Mouse (Mus musculus): ENCODE data around the gene Ubqln1. TPM values are rescaled to one million over a fixed set of nuclear protein-coding genes. Genes with fewer than 3 reads are reported as not detected.
A peak's percentile ranks its signal among the peaks of the same experiment; 100 is the strongest.
"Not testable (repeated sequence)": the region's sequence is repeated elsewhere in the genome, so short reads cannot be mapped to it uniquely, and the experiment has no call there.

The Ubqln1 gene
- polyA plus RNA-seq, 1 experiment: 75.4 TPM

- DNase-seq (ENCODE audit: low read depth in 1 of 2, low spot score in 2 of 2): no peak
- Histone ChIP-seq H3K36me3 (ENCODE audit: control insufficient read depth, insufficient read depth, low read length) (no peaks in the 10 kb centered on the region), H3K4me3 (ENCODE audit: extremely low read depth, insufficient read depth, insufficient read length) (no peak overlapping the region), H3K27ac (ENCODE audit: insufficient read depth, low read length) (no peak overlapping the region), H3K4me1 (ENCODE audit: control insufficient read depth, insufficient read depth, insufficient read length) (no peaks in the 10 kb centered on the region), H3K27me3 (ENCODE audit: control insufficient read depth, insufficient read depth, low read length) (no peaks in the 10 kb centered on the region)
- 52% methylated on average over 5 of the region's 5 CpGs for WGBS
- TF ChIP-seq POLR2A (IDR thresholded peaks at IDR 0.05; ENCODE audit: low read depth, low read length) (no peak), CTCF (IDR thresholded peaks at IDR 0.05; ENCODE audit: extremely low read depth, insufficient read depth, insufficient read length, insufficient replicate concordance) (0 out of 2 replicates have a peak, but pooled peaks have one; percentile 9)
These were observed 66.4 kb downstream of the Ubqln1 start for GRCm38 (mm10) chr13:58149033-58149558.

GRCm38 (mm10) chr13:58148256-58148831, 67.1 kb downstream of the Ubqln1 start:
- TF ChIP-seq POLR2A (IDR thresholded peaks at IDR 0.05; ENCODE audit: low read depth, low read length) (no peak), CTCF (IDR thresholded peaks at IDR 0.05; ENCODE audit: extremely low read depth, insufficient read depth, insufficient read length, insufficient replicate concordance) (no peak)
- no peak for DNase-seq (ENCODE audit: low read depth in 1 of 2, low spot score in 2 of 2)
- Histone ChIP-seq H3K27ac (ENCODE audit: insufficient read depth, low read length) (no peak overlapping the region), H3K4me1 (ENCODE audit: control insufficient read depth, insufficient read depth, insufficient read length) (no peaks in the 10 kb centered on the region), H3K27me3 (ENCODE audit: control insufficient read depth, insufficient read depth, low read length) (no peaks in the 10 kb centered on the region), H3K4me3 (ENCODE audit: extremely low read depth, insufficient read depth, insufficient read length) (peak overlapping the region; percentile 16; the same call in 1 of the 2 replicates), H3K36me3 (ENCODE audit: control insufficient read depth, insufficient read depth, low read length) (no peaks in the 10 kb centered on the region)
- WGBS: 6% methylated on average over 17 of the region's 17 CpGs

GRCm38 (mm10) chr13:58147760-58148159, 67.7 kb downstream of the Ubqln1 start:
- no peak overlapping the region for H3K4me3 ChIP-seq (ENCODE audit: extremely low read depth, insufficient read depth, insufficient read length)
- no peaks in the 10 kb centered on the region for H3K4me1 ChIP-seq (ENCODE audit: control insufficient read depth, insufficient read depth, insufficient read length)
- WGBS: 83% methylated on average over 1 of the region's 1 CpGs
- no peak overlapping the region for H3K27ac ChIP-seq (ENCODE audit: insufficient read depth, low read length)
- DNase-seq (ENCODE audit: low read depth in 1 of 2, low spot score in 2 of 2): no peak
- H3K36me3 ChIP-seq (ENCODE audit: control insufficient read depth, insufficient read depth, low read length): no peaks in the 10 kb centered on the region
- TF ChIP-seq POLR2A (IDR thresholded peaks at IDR 0.05; ENCODE audit: low read depth, low read length): no peak
- no peak for TF ChIP-seq CTCF (IDR thresholded peaks at IDR 0.05; ENCODE audit: extremely low read depth, insufficient read depth, insufficient read length, insufficient replicate concordance)
- H3K27me3 ChIP-seq (ENCODE audit: control insufficient read depth, insufficient read depth, low read length): no peaks in the 10 kb centered on the region

GRCm38 (mm10) chr13:58146603-58147002, 68.8 kb downstream of the Ubqln1 start:
- not testable (repeated sequence) for H3K27ac ChIP-seq (ENCODE audit: insufficient read depth, low read length); H3K27me3 ChIP-seq (ENCODE audit: control insufficient read depth, insufficient read depth, low read length); H3K36me3 ChIP-seq (ENCODE audit: control insufficient read depth, insufficient read depth, low read length); DNase-seq (ENCODE audit: low read depth in 1 of 2, low spot score in 2 of 2); H3K4me3 ChIP-seq (ENCODE audit: extremely low read depth, insufficient read depth, insufficient read length); H3K4me1 ChIP-seq (ENCODE audit: control insufficient read depth, insufficient read depth, insufficient read length)
- 95% methylated on average over 8 of the region's 8 CpGs for WGBS

GRCm38 (mm10) chr13:58131692-58132091, 83.8 kb downstream of the Ubqln1 start:
- DNase-seq (ENCODE audit: low read depth in 1 of 2, low spot score in 2 of 2): no peak
- no peak for TF ChIP-seq CTCF (IDR thresholded peaks at IDR 0.05; ENCODE audit: extremely low read depth, insufficient read depth, insufficient read length, insufficient replicate concordance)
- no peak for TF ChIP-seq POLR2A (IDR thresholded peaks at IDR 0.05; ENCODE audit: low read depth, low read length)
- Histone ChIP-seq H3K4me1 (ENCODE audit: control insufficient read depth, insufficient read depth, insufficient read length) (peaks cover 4% of the 10 kb centered on the region; the same call in 1 of the 2 replicates), H3K36me3 (ENCODE audit: control insufficient read depth, insufficient read depth, low read length) (peaks cover 4% of the 10 kb centered on the region), H3K27me3 (ENCODE audit: control insufficient read depth, insufficient read depth, low read length) (no peaks in the 10 kb centered on the region), H3K27ac (ENCODE audit: insufficient read depth, low read length) (no peak overlapping the region), H3K4me3 (ENCODE audit: extremely low read depth, insufficient read depth, insufficient read length) (no peak overlapping the region)
- 81% methylated on average over 3 of the region's 3 CpGs for WGBS

- Histone ChIP-seq H3K36me3 (ENCODE audit: control insufficient read depth, insufficient read depth, low read length) (peaks cover 5% of the 10 kb centered on the region), H3K4me3 (ENCODE audit: extremely low read depth, insufficient read depth, insufficient read length) (peak overlapping the region; percentile 90; the same call in 1 of the 2 replicates), H3K27ac (ENCODE audit: insufficient read depth, low read length) (peak overlapping the region; percentile 99), H3K4me1 (ENCODE audit: control insufficient read depth, insufficient read depth, insufficient read length) (peaks cover 4% of the 10 kb centered on the region; the same call in 1 of the 2 replicates), H3K27me3 (ENCODE audit: control insufficient read depth, insufficient read depth, low read length) (no peaks in the 10 kb centered on the region)
- 36% methylated on average over 4 of the region's 4 CpGs for WGBS
- no peak for DNase-seq (ENCODE audit: low read depth in 1 of 2, low spot score in 2 of 2)
- TF ChIP-seq POLR2A (IDR thresholded peaks at IDR 0.05; ENCODE audit: low read depth, low read length): no peak
- TF ChIP-seq CTCF (IDR thresholded peaks at IDR 0.05; ENCODE audit: extremely low read depth, insufficient read depth, insufficient read length, insufficient replicate concordance): no peak
These were observed 85.7 kb downstream of the Ubqln1 start for GRCm38 (mm10) chr13:58129687-58130246.
